Mouse (Mus musculus) cerebellum, adult 2 months (tissue): Measurements from ENCODE around the gene Olfr1299.

Source experiments
- CTCF ChIP-seq: fragments of 200-500 bp; IDR thresholded peaks from 2 replicates; pipeline ENCODE4 v1.5.1; 2011; ENCODE audit warnings: low read depth, mild to moderate bottlenecking, control low read depth, low read length, moderate library complexity, borderline replicate concordance; ENCODE audit not compliant: insufficient read depth
- POLR2A ChIP-seq: fragments of 200-500 bp; IDR thresholded peaks from 2 replicates; pipeline ENCODE4 v1.6.1; 2011; ENCODE audit warnings: low read length, control low read depth, borderline replicate concordance; ENCODE audit not compliant: insufficient read depth

GRCm38 (mm10) chr2:111649101-111649500, 12.1 kb upstream of the Olfr1299 start, which contains the start of gene Olfr1298:
- TF ChIP-seq POLR2A (no peak), CTCF (no peak)
